Mouse (Mus musculus): Measurements from ENCODE around the gene Lcorl. TPM values are rescaled to one million over a fixed set of nuclear protein-coding genes. Genes with fewer than 3 reads are reported as not detected.
"Not testable (repeated sequence)": the region's sequence is repeated elsewhere in the genome, so short reads cannot be mapped to it uniquely, and the experiment has no call there.

Lcorl gene
- polyA plus RNA-seq, 2 experiments, result 7.4 to 21.1 TPM

DNA sequence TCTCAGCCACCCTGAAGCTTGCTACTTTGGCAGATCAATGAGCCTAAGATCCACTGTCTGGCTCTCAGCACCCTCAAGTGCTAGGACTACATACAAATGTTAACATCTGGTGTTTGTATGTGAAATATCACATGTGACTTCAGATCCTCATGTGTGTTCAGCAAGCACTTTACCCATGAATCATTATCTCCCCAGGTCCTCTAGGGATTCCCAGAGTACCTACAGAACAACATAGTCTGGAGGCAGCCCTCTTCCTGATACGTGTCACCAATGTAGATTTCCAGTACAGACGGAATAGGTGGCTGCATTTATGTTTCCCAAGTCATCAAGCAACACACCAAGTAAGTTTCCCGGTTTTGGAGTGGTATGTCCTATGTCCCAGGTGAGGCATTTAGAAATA is 188.6 kb downstream of the Lcorl start:
- 0% methylated on average over 3 of the region's 3 CpGs for WGBS
- H3K4me2 ChIP-seq (replicated peaks; ENCODE audit: low read depth, low read length, severe bottlenecking), result peak overlapping the region; percentile 71
- no peaks in the 10 kb centered on the region for H3K9me3 ChIP-seq (ENCODE audit: control insufficient read depth, low read length)
- ATAC-seq (ENCODE audit: low FRiP score, low read depth), result no peak
- H3K4me3 ChIP-seq (replicated peaks; ENCODE audit: low read length), result peak overlapping the region; percentile 75
- peak overlapping the region; percentile 77 for H3K27ac ChIP-seq (replicated peaks; ENCODE audit: low read depth, low read length)
- peak overlapping the region; percentile 73 for H3K9ac ChIP-seq (ENCODE audit: low read depth, low read length, severe bottlenecking)
- H3K27me3 ChIP-seq (ENCODE audit: control insufficient read depth, insufficient read depth, low read length), result no peaks in the 10 kb centered on the region
- no peak for DNase-seq (ENCODE audit: low spot score)
- no peaks in the 10 kb centered on the region for H3K36me3 ChIP-seq (ENCODE audit: control insufficient read depth, insufficient read depth, low read length)
- TF ChIP-seq POLR2A (IDR thresholded peaks at IDR 0.05; ENCODE audit: borderline replicate concordance, extremely low read depth, insufficient read depth, insufficient read length), result no peak
- peaks cover 3% of the 10 kb centered on the region; the same call in 1 of the 2 replicates for H3K4me1 ChIP-seq (ENCODE audit: control insufficient read depth, insufficient read depth, low read length)

DNA sequence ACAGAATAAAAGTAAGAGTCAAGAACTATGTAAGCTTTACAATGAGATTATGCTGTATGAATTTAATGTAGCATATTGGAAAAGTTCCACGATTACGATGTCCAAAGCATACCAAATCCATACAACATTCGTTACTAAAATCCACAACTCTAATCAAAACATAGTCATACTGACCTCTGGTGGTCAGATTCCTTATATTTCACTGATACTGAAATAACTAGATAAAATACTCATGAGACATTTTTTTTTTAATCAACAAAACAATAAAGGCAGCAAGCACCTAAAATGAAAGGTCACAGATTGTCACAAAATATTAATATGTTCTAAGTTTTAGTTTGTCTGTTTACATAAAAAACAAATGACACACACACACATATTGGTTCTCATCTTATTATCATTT is 189.1 kb downstream of the Lcorl start:
- Histone ChIP-seq H3K4me2 (replicated peaks; ENCODE audit: low read depth, low read length, severe bottlenecking) (peak overlapping the region; percentile 71), H3K4me3 (replicated peaks; ENCODE audit: low read length) (no peak overlapping the region), H3K36me3 (ENCODE audit: control insufficient read depth, insufficient read depth, low read length) (no peaks in the 10 kb centered on the region), H3K27ac (replicated peaks; ENCODE audit: low read depth, low read length) (no peak overlapping the region), H3K9me3 (ENCODE audit: control insufficient read depth, low read length) (no peaks in the 10 kb centered on the region), H3K4me1 (ENCODE audit: control insufficient read depth, insufficient read depth, low read length) (peaks cover 3% of the 10 kb centered on the region; the same call in 1 of the 2 replicates), H3K9ac (ENCODE audit: low read depth, low read length, severe bottlenecking) (no peak overlapping the region), H3K27me3 (ENCODE audit: control insufficient read depth, insufficient read depth, low read length) (no peaks in the 10 kb centered on the region)
- ATAC-seq (ENCODE audit: low FRiP score, low read depth), result no peak
- peak; percentile 93 for DNase-seq (ENCODE audit: low spot score)
- WGBS, result 29% methylated on average over 3 of the region's 3 CpGs
- TF ChIP-seq POLR2A (IDR thresholded peaks at IDR 0.05; ENCODE audit: borderline replicate concordance, extremely low read depth, insufficient read depth, insufficient read length), result no peak

DNA sequence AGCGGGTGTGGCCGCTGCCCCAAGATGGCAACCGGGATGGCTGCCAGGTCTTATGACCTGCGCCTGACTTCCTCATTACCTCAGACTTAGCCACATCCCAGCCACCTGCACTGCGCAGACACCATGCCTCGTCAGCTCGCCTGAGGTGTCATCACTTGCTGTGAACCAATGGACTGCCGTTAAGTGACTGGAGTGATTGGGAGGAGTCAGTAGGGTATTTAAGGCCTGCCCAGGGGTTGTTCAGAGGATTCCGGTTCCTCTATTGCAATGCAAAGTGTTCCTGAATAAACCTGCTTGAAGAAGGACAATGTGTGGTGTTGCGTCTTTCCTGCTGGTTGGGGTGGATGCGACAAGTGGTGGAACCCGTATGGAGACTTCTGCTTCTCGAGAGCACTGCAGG is 199.0 kb downstream of the Lcorl start:
- not testable (repeated sequence) for ATAC-seq (ENCODE audit: low FRiP score, low read depth); DNase-seq (ENCODE audit: low spot score)
- 96% methylated on average over 13 of the region's 13 CpGs for WGBS

DNA sequence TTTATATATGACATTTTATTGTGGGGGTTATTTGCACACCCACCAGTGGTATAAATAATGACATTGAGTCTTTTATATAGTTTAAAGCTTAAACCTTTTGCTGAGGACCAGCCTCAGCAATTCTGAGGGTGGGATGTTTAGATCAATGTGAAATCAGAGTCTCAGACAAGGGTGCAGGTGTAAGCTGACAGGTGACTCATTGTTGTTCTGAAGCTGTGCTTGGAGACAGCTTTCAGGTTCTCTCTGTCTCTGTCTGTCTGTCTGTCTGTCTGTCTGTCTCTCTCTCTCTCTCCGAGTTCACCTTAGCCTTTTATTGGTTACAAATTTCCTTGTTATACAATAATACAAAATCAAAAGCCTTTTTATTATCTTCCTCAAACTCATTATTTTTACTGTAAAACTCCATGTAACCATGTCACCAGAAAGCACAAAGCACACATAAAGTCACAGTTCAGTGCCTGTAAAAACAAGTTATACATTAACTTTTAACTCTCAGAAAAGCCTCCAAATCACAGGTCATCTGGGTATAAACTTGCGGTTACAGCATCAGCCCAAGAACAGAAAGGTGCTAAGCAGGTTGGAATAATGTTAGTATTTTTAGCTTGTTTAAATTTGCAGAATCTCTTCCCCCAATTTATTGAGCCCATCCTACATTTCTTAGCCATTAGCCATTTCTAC is 206.2 kb downstream of the Lcorl start:
- H3K36me3 ChIP-seq (ENCODE audit: control insufficient read depth, insufficient read depth, low read length), result no peaks in the 10 kb centered on the region
- DNase-seq (ENCODE audit: low spot score) (no peak), ATAC-seq (ENCODE audit: low FRiP score, low read depth) (no peak)
- no peak overlapping the region for H3K27ac ChIP-seq (replicated peaks; ENCODE audit: low read depth, low read length)
- TF ChIP-seq POLR2A (IDR thresholded peaks at IDR 0.05; ENCODE audit: borderline replicate concordance, extremely low read depth, insufficient read depth, insufficient read length), result no peak
- WGBS, result 70% methylated on average over 2 of the region's 2 CpGs
- H3K4me3 ChIP-seq (replicated peaks; ENCODE audit: low read length), result no peak overlapping the region
- H3K27me3 ChIP-seq (ENCODE audit: control insufficient read depth, insufficient read depth, low read length), result no peaks in the 10 kb centered on the region
- no peaks in the 10 kb centered on the region for H3K4me1 ChIP-seq (ENCODE audit: control insufficient read depth, insufficient read depth, low read length)
- no peak overlapping the region for H3K4me2 ChIP-seq (replicated peaks; ENCODE audit: low read depth, low read length, severe bottlenecking)
- H3K9me3 ChIP-seq (ENCODE audit: control insufficient read depth, low read length), result no peaks in the 10 kb centered on the region
- H3K9ac ChIP-seq (ENCODE audit: low read depth, low read length, severe bottlenecking), result no peak overlapping the region

More for the DNA sequence above, 199.0 kb downstream of the Lcorl start:
- not testable (repeated sequence) for H3K4me1 ChIP-seq (ENCODE audit: control insufficient read depth, insufficient read depth, low read length); H3K4me3 ChIP-seq (replicated peaks; ENCODE audit: low read length); H3K27me3 ChIP-seq (ENCODE audit: control insufficient read depth, insufficient read depth, low read length); H3K27ac ChIP-seq (replicated peaks; ENCODE audit: low read depth, low read length); H3K36me3 ChIP-seq (ENCODE audit: control insufficient read depth, insufficient read depth, low read length); H3K9ac ChIP-seq (ENCODE audit: low read depth, low read length, severe bottlenecking); H3K9me3 ChIP-seq (ENCODE audit: control insufficient read depth, low read length); H3K4me2 ChIP-seq (replicated peaks; ENCODE audit: low read depth, low read length, severe bottlenecking)

Other genes with a start within 250 kb of the Lcorl start
- 1.5 and 1.6 TPM in 2 replicates for gene Fam184b, start 218.0 kb downstream of the Lcorl start, polyA plus RNA-seq (2012; rRNA removed)
- gene Fam184b, start 218.0 kb downstream of the Lcorl start, polyA plus RNA-seq (2014; fragmentation: Nextera tagmentation; extraction: Ambion mirVana), result 2.9 and 3.1 TPM in 2 replicates
- 23.2 and 29.2 TPM in 2 replicates for gene Ncapg, start 187.7 kb downstream of the Lcorl start, polyA plus RNA-seq (2012; rRNA removed)
- 40.6 and 43.0 TPM in 2 replicates for gene Ncapg, start 187.7 kb downstream of the Lcorl start, polyA plus RNA-seq (2014; fragmentation: Nextera tagmentation; extraction: Ambion mirVana)